Comparison of ENCODE assay signal across 29 mouse cellular contexts in the genomic region with DNA sequence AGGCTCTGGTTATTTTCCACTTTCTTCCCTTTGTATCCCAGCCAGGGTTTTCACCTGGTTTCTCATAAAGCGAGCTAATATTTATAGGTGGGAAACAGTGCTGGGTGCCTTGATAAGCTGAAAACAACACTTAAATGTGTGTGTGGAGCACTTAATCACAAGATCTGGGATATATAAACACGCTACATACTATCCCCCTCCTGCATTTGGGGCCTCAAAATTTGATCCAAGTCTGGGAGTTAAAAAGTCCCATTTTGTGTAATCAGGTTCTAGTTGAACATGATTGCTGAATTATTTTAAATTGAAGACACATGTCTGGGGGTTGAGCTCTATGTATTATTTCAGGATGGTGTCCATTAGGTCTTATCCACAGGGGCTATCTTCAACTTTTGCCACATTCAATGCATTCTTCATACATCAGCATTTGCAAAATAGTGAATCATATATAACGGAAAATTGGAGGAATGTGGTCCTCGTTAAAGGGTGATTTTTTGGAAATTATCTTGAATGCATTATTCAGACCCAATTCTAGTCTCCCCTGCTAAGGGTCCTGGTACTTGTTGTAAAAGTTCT.
DNase-seq lines count a peak whose midpoint lies in the region; ATAC-seq and TF ChIP-seq lines count a peak whose summit lies in the region.
"Had no signal": no experiment of that assay in that cellular context is flagged by ENCODE, and none has a peak within 500 bp of the region (broad histone marks: within the 10 kb centered on the region; RNA-seq: fewer than 3 reads in every experiment).

No protein-coding gene starts in this region.

- WGBS in hindbrain, embryonic 10.5 days, result 88% methylated on average over 4 of the region's 4 CpGs
- WGBS in hindbrain, embryonic 16.5 days, result 93% methylated on average over 4 of the region's 4 CpGs
- 43% methylated on average over 4 of the region's 4 CpGs for WGBS in embryonic facial prominence, embryonic 12.5 days
- WGBS in limb, embryonic 15.5 days, result 63% methylated on average over 4 of the region's 4 CpGs

- no peaks in the 10 kb centered on the region for H3K36me3 ChIP-seq in hindbrain, embryonic 10.5 days
- H3K36me3 ChIP-seq in hindbrain, embryonic 16.5 days (ENCODE audit: control insufficient read depth, insufficient read depth, low read length), result no peaks in the 10 kb centered on the region
- H3K36me3 ChIP-seq in embryonic facial prominence, embryonic 12.5 days, result no peaks in the 10 kb centered on the region
- no peaks in the 10 kb centered on the region for H3K36me3 ChIP-seq in limb, embryonic 15.5 days
- H3K36me3 ChIP-seq: hindbrain, embryonic 15.5 days; lung, embryonic 15.5 days; midbrain, embryonic 12.5 days; neural tube, embryonic 12.5 days had no signal

- intact Hi-C loops in gastrocnemius, postnatal 14 days (cut with DNase I; ENCODE audit: low total_unique reads), result no loop called here

- H3K27me3 ChIP-seq in hindbrain, embryonic 10.5 days (ENCODE audit: insufficient read depth, poor library complexity, severe bottlenecking), result no peaks in the 10 kb centered on the region
- H3K27me3 ChIP-seq in hindbrain, embryonic 16.5 days (replicated peaks; ENCODE audit: control insufficient read depth, insufficient read depth, low read length), result no peaks in the 10 kb centered on the region
- H3K27me3 ChIP-seq in embryonic facial prominence, embryonic 12.5 days, result no peaks in the 10 kb centered on the region
- no peaks in the 10 kb centered on the region for H3K27me3 ChIP-seq in limb, embryonic 15.5 days
- H3K27me3 ChIP-seq: hindbrain, embryonic 15.5 days; lung, embryonic 15.5 days; midbrain, embryonic 12.5 days; neural tube, embryonic 12.5 days had no signal

- TF ChIP-seq POLR2A in embryonic fibroblast, embryonic 13.5 days (IDR thresholded peaks at IDR 0.05; ENCODE audit: low read depth, low read length), result no peak; the same call in 1 of the 2 replicates

- H3K9ac ChIP-seq in hindbrain, embryonic 16.5 days (ENCODE audit: low read depth, low read length), result no peak overlapping the region
- H3K9ac ChIP-seq in embryonic facial prominence, embryonic 12.5 days, result no peak overlapping the region
- no peak overlapping the region for H3K9ac ChIP-seq in limb, embryonic 15.5 days
- H3K9ac ChIP-seq: hindbrain, embryonic 15.5 days; lung, embryonic 15.5 days; midbrain, embryonic 12.5 days; neural tube, embryonic 12.5 days had no signal

- no peaks in the 10 kb centered on the region for H3K9me3 ChIP-seq in hindbrain, embryonic 10.5 days
- no peaks in the 10 kb centered on the region for H3K9me3 ChIP-seq in hindbrain, embryonic 16.5 days (ENCODE audit: control insufficient read depth, low read length)
- H3K9me3 ChIP-seq in embryonic facial prominence, embryonic 12.5 days, result no peaks in the 10 kb centered on the region
- H3K9me3 ChIP-seq in limb, embryonic 15.5 days, result no peaks in the 10 kb centered on the region
- H3K9me3 ChIP-seq: hindbrain, embryonic 15.5 days; lung, embryonic 15.5 days; midbrain, embryonic 12.5 days; neural tube, embryonic 12.5 days had no signal

- no peak overlapping the region for H3K4me3 ChIP-seq in hindbrain, embryonic 10.5 days
- H3K4me3 ChIP-seq in hindbrain, embryonic 16.5 days (ENCODE audit: low read length), result no peak overlapping the region
- H3K4me3 ChIP-seq in embryonic facial prominence, embryonic 12.5 days, result no peak overlapping the region
- no peak overlapping the region for H3K4me3 ChIP-seq in embryonic fibroblast, embryonic 13.5 days (ENCODE audit: insufficient read depth, low read length)
- H3K4me3 ChIP-seq in limb, embryonic 15.5 days, result no peak overlapping the region
- H3K4me3 ChIP-seq: hindbrain, embryonic 15.5 days; lung, embryonic 15.5 days; midbrain, embryonic 12.5 days; myocyte; neural tube, embryonic 12.5 days had no signal

- TF ChIP-seq CTCF in embryonic fibroblast, embryonic 13.5 days (IDR thresholded peaks at IDR 0.05; ENCODE audit: borderline replicate concordance, insufficient read depth, low read length), result no peak

- DNase-seq in hindbrain, embryonic 10.5 days (ENCODE audit: low spot score), result no peak
- DNase-seq in layer of hippocampus, adult 8-10 months (ENCODE audit: low spot score in 2 of 2), result no peak
- DNase-seq in gastrocnemius, postnatal 14 days, result no peak
- DNase-seq: adrenal gland, adult 2 months; adrenal gland, postnatal 36 days; B cell, adult 2 months; cerebellum, adult 2 months; cerebellum, postnatal 25 days; gastrocnemius, postnatal 10 days; heart, postnatal 10 days; kidney, adult 2 months; kidney, postnatal 4 days; layer of hippocampus, adult 9-11 months; right cerebral cortex, postnatal 4 days; thymus, adult 2 months; thymus, postnatal 4 days had no signal

- H3K4me1 ChIP-seq in hindbrain, embryonic 10.5 days (replicated peaks), result peaks cover 41% of the 10 kb centered on the region
- no peaks in the 10 kb centered on the region for H3K4me1 ChIP-seq in hindbrain, embryonic 16.5 days (ENCODE audit: control insufficient read depth, insufficient read depth, low read depth, low read length)
- peaks cover 21% of the 10 kb centered on the region; the same call in 1 of the 2 replicates for H3K4me1 ChIP-seq in embryonic facial prominence, embryonic 12.5 days
- peaks cover 10% of the 10 kb centered on the region for H3K4me1 ChIP-seq in embryonic fibroblast, embryonic 13.5 days (ENCODE audit: control insufficient read depth, insufficient read depth, low read length)
- peaks cover 5% of the 10 kb centered on the region; the same call in 1 of the 2 replicates for H3K4me1 ChIP-seq in limb, embryonic 15.5 days
- H3K4me1 ChIP-seq: hindbrain, embryonic 15.5 days; lung, embryonic 15.5 days; midbrain, embryonic 12.5 days; neural tube, embryonic 12.5 days had no signal

- no peak for ATAC-seq in hindbrain, embryonic 16.5 days
- ATAC-seq in embryonic facial prominence, embryonic 12.5 days (ENCODE audit: insufficient number of reproducible peaks, insufficient read depth, low FRiP score, low TSS enrichment), result peak; percentile 68
- no peak for ATAC-seq in limb, embryonic 15.5 days (ENCODE audit: insufficient number of reproducible peaks, low FRiP score, low TSS enrichment, low read depth)
- ATAC-seq: activated CD4-positive, CD25-positive, alpha-beta regulatory T cell, adult 4 months had no signal

- no peak overlapping the region for H3K4me2 ChIP-seq in hindbrain, embryonic 16.5 days (ENCODE audit: low read length)
- no peak overlapping the region for H3K4me2 ChIP-seq in embryonic facial prominence, embryonic 12.5 days (replicated peaks)
- H3K4me2 ChIP-seq in limb, embryonic 15.5 days, result no peak overlapping the region
- H3K4me2 ChIP-seq: heart, embryonic 11.5 days; hindbrain, embryonic 15.5 days; liver, embryonic 11.5 days; lung, embryonic 15.5 days; midbrain, embryonic 12.5 days; neural tube, embryonic 12.5 days had no signal

- peak overlapping the region; percentile 67; the same call in 1 of the 2 replicates for H3K27ac ChIP-seq in hindbrain, embryonic 10.5 days
- H3K27ac ChIP-seq in hindbrain, embryonic 16.5 days (ENCODE audit: low read depth, low read length), result no peak overlapping the region
- peak overlapping the region; percentile 95 for H3K27ac ChIP-seq in embryonic facial prominence, embryonic 12.5 days
- peak overlapping the region; percentile 92 for H3K27ac ChIP-seq in embryonic fibroblast, embryonic 13.5 days (ENCODE audit: insufficient read depth, low read length)
- H3K27ac ChIP-seq in limb, embryonic 15.5 days, result peak overlapping the region; percentile 34
- H3K27ac ChIP-seq: hindbrain, embryonic 15.5 days; kidney, postnatal 0 days; lung, embryonic 15.5 days; midbrain, embryonic 12.5 days; neural tube, embryonic 12.5 days had no signal
